Mouse (Mus musculus) CH12.LX (cell line): ENCODE measurements at regions not wholly inside any gene's neighbourhood (a gene's known extent, or its start where the extent isn't known, plus 50 kb on each side); places are given as distances from the start of the nearest gene placed in this dataset.

Experiments
- CTCF ChIP-seq, 2 experiments: IDR thresholded peaks in 1 of 2; conservative IDR thresholded peaks in 1 of 2; 2 replicates each; pipeline ENCODE4 v1.5.1; 2011 to 2012; ENCODE audit warnings: low read depth in 2 of 2, low read length in 2 of 2, improper control_type of control experiment in 1 of 2, inconsistent platforms in 1 of 2, mild to moderate bottlenecking in 1 of 2, moderate library complexity in 1 of 2
- E2F4 ChIP-seq: IDR thresholded peaks from 2 replicates; pipeline ENCODE4 v1.6.1; 2011; ENCODE audit warnings: low read depth, low read length, improper control_type of control experiment; ENCODE audit not compliant: insufficient replicate concordance
- EP300 ChIP-seq: IDR thresholded peaks from 2 replicates; pipeline ENCODE4 v1.6.1; 2011; ENCODE audit warnings: low read length, improper control_type of control experiment
- KAT2A ChIP-seq: IDR thresholded peaks from 2 replicates; pipeline ENCODE4 v1.6.1; 2012; ENCODE audit warnings: low read length, improper control_type of control experiment, inconsistent platforms; ENCODE audit not compliant: insufficient replicate concordance
- POLR2A ChIP-seq: IDR thresholded peaks from 2 replicates; pipeline ENCODE4 v1.6.1; 2011; ENCODE audit warnings: low read depth, mild to moderate bottlenecking, improper control_type of control experiment, low read length
- RAD21 ChIP-seq: IDR thresholded peaks from 2 replicates; pipeline ENCODE4 v1.6.1; 2011; ENCODE audit warnings: low read depth, mild to moderate bottlenecking, low read length, improper control_type of control experiment, moderate library complexity
- SMC3 ChIP-seq: IDR thresholded peaks from 2 replicates; pipeline ENCODE4 v1.6.1; 2011; ENCODE audit warnings: low read depth, low read length, improper control_type of control experiment
- TCF12 ChIP-seq: IDR thresholded peaks from 2 replicates; pipeline ENCODE4 v1.6.1; 2014; ENCODE audit warnings: low read depth, mild to moderate bottlenecking, inconsistent platforms, low read length, improper control_type of control experiment
- ZC3H11A ChIP-seq: IDR thresholded peaks from 2 replicates; pipeline ENCODE4 v1.6.1; 2012; ENCODE audit warnings: low read depth, mild to moderate bottlenecking, inconsistent platforms, low read length, improper control_type of control experiment

GRCm38 (mm10) chr17:4648603-4649002, 345.5 kb upstream of the Arid1b start:
- TF ChIP-seq KAT2A (no peak), TCF12 (no peak), CTCF (conservative IDR thresholded peaks at IDR 0.05 in 1 of 2, IDR thresholded peaks at IDR 0.05 in 1 of 2; ENCODE audit: low read depth in 2 of 2, low read length in 2 of 2) (no peak), EP300 (no peak), E2F4 (no peak), RAD21 (no peak), POLR2A (no peak), ZC3H11A (no peak), SMC3 (no peak)
